Mouse (Mus musculus) E14TG2a.4 (cell line): ENCODE data around the gene Rps6ka2.

ENCODE experiments used
- H3K27me3 ChIP-seq: 2 replicates; pipeline ENCODE4 v1.6.1; 2014; ENCODE audit warnings: low read length, control low read depth; ENCODE audit not compliant: insufficient read depth
- H3K36me3 ChIP-seq: 2 replicates; pipeline ENCODE4 v1.6.1; 2014; ENCODE audit warnings: low read length, control low read depth; ENCODE audit not compliant: insufficient read depth
- H3K4me1 ChIP-seq: replicated peaks from 2 replicates; pipeline ENCODE4 v1.6.1; 2014; ENCODE audit warnings: low read depth, low read length, control low read depth
- H3K4me3 ChIP-seq: replicated peaks from 2 replicates; pipeline ENCODE4 v1.5.1; 2014; ENCODE audit warnings: mild to moderate bottlenecking, low read length
- H3K9me3 ChIP-seq: 2 replicates; pipeline ENCODE4 v1.6.1; 2014; ENCODE audit warnings: low read length, control low read depth
- CTCF ChIP-seq: conservative IDR thresholded peaks from 2 replicates; pipeline ENCODE4 v1.5.1; 2014; ENCODE audit warnings: low read length
- NANOG ChIP-seq: IDR thresholded peaks from 2 replicates; pipeline ENCODE4 v1.6.1; 2014; ENCODE audit warnings: borderline replicate concordance, low read length, mixed read lengths
- POU5F1 ChIP-seq: IDR thresholded peaks from 2 replicates; pipeline ENCODE4 v1.6.1; 2014; ENCODE audit warnings: low read length, borderline replicate concordance

Rps6ka2 gene

DNA sequence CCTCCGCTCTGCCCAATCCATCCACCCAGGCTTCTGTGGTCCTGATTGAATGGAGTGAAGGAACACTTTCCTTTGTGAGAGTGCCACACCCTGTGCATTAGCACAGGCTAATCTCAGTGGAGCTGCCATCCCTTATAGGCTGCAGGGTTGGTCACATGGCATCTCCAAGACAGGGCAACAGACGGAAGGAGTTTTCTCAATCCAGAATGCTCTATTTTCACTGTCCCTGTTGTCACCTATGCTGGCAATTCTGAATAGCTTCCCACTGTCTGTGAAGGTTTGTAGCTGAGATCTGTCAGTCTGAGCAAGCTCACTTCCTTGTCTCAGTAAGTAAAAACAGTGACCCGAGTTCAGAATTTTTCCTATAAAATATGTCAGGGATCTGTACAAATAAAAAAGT is 19.5 kb downstream of the Rps6ka2 start:
- peak overlapping the region; percentile 21; the same call in 1 of the 2 replicates for H3K4me3 ChIP-seq
- TF ChIP-seq NANOG (no peak), POU5F1 (no peak), CTCF (no peak)
- no peaks in the 10 kb centered on the region for H3K27me3 ChIP-seq
- peaks cover 46% of the 10 kb centered on the region for H3K4me1 ChIP-seq
- peaks cover 24% of the 10 kb centered on the region for H3K36me3 ChIP-seq
- H3K9me3 ChIP-seq = no peaks in the 10 kb centered on the region

DNA sequence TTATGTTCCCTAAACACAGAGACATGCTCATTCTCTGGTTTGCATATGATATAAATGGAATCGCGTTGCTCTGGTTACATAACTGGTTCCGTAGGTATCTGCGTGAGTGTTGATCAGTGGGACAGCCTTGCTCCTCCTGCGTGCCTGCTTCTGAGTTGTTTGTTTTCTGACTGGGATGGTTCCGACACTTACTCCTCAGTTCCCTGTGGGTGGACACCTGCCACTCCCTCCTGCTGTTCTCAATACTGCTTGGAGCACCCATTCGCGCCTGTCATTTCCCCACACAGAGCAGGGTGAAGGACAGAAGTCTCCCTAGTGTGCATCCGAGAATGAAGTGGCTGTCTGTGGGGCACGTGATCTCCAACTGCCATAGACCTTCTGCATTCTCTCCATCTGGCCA is 20.1 kb downstream of the Rps6ka2 start:
- H3K4me3 ChIP-seq = no peak overlapping the region
- H3K27me3 ChIP-seq = no peaks in the 10 kb centered on the region
- peaks cover 24% of the 10 kb centered on the region for H3K36me3 ChIP-seq
- TF ChIP-seq NANOG = no peak
- peaks cover 41% of the 10 kb centered on the region for H3K4me1 ChIP-seq
- H3K9me3 ChIP-seq = no peaks in the 10 kb centered on the region

- no peak overlapping the region for H3K4me3 ChIP-seq
- no peaks in the 10 kb centered on the region for H3K9me3 ChIP-seq
- no peaks in the 10 kb centered on the region for H3K36me3 ChIP-seq
- H3K27me3 ChIP-seq = no peaks in the 10 kb centered on the region
- no peak for TF ChIP-seq POU5F1
- no peak for TF ChIP-seq CTCF
- no peak for TF ChIP-seq NANOG
- H3K4me1 ChIP-seq = peaks cover 38% of the 10 kb centered on the region
Measured at GRCm38 (mm10) chr17:7194140-7194840, 24.4 kb downstream of the Rps6ka2 start.

- Histone ChIP-seq H3K4me3 (no peak overlapping the region), H3K9me3 (no peaks in the 10 kb centered on the region), H3K4me1 (peaks cover 35% of the 10 kb centered on the region), H3K27me3 (no peaks in the 10 kb centered on the region), H3K36me3 (peaks cover 4% of the 10 kb centered on the region; the same call in 1 of the 2 replicates)
- TF ChIP-seq CTCF (no peak), POU5F1 (no peak), NANOG (no peak)
Measured at GRCm38 (mm10) chr17:7197121-7197925, 27.4 kb downstream of the Rps6ka2 start.

DNA sequence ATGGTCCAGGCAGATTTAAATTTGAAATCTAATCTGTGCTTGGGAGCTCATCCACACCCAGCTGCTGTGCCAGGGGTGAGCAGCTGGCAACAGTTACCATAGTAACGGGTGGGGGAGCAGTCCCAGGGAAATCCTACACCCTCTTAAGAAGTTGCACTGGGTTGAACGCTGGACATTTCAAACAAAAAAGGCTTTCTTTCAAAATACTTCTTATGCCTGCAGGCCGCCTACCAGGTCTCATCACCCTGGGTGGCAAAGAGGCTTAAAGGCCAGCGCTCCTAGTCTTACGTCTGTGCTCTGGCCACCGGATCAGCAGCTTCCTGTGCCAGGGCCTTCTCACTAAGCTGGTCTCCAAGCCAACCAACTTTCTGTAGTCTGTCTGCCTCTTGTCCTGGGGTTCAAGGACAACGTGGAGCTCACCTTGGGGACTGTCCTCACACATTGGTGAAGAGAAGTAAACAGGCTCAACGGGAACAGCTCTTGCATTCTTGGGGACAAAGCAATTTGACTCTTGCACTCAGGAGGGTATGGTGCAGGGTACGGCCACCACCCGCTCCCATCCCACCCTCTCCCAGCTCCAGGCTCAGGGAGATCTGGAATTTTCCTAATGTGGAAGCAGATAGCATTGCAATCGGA is 35.0 kb downstream of the Rps6ka2 start:
- no peaks in the 10 kb centered on the region for H3K27me3 ChIP-seq
- TF ChIP-seq NANOG (no peak), CTCF (no peak), POU5F1 (no peak)
- peak overlapping the region; percentile 30; the same call in 1 of the 2 replicates for H3K4me3 ChIP-seq
- peaks cover 73% of the 10 kb centered on the region for H3K4me1 ChIP-seq
- peaks cover 2% of the 10 kb centered on the region; the same call in 1 of the 2 replicates for H3K36me3 ChIP-seq
- H3K9me3 ChIP-seq = no peaks in the 10 kb centered on the region

GRCm38 (mm10) chr17:7206434-7207145 is 36.7 kb downstream of the Rps6ka2 start:
- Histone ChIP-seq H3K27me3 (no peaks in the 10 kb centered on the region), H3K4me3 (peak overlapping the region; percentile 30), H3K9me3 (no peaks in the 10 kb centered on the region), H3K36me3 (no peaks in the 10 kb centered on the region), H3K4me1 (peaks cover 82% of the 10 kb centered on the region)
- TF ChIP-seq NANOG = no peak
- no peak for TF ChIP-seq CTCF
- no peak for TF ChIP-seq POU5F1

GRCm38 (mm10) chr17:7210648-7211047 is 40.7 kb downstream of the Rps6ka2 start:
- H3K36me3 ChIP-seq = no peaks in the 10 kb centered on the region
- peaks cover 78% of the 10 kb centered on the region for H3K4me1 ChIP-seq
- TF ChIP-seq NANOG = no peak
- TF ChIP-seq CTCF = no peak
- no peak for TF ChIP-seq POU5F1
- no peak overlapping the region for H3K4me3 ChIP-seq
- no peaks in the 10 kb centered on the region for H3K9me3 ChIP-seq
- H3K27me3 ChIP-seq = no peaks in the 10 kb centered on the region

DNA sequence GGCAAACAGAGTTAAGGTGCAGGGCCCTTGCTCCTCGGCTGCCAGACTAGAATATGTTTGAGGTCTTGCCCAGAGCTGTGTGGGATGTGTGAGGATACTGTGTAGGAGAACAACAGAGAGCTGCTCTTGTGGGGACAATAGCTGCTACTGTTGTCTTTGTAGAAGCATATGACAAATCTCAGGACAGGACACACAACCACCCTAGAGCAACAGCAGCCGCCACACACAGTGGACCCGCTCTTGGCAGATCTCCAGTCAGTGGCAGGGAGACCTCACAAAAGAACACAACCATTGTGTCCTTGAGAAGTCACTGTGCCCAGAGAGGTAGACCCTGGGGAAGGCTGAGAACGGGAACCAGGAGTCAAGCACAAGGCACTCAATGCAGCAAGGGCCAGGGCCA is 42.0 kb downstream of the Rps6ka2 start:
- Histone ChIP-seq H3K9me3 (no peaks in the 10 kb centered on the region), H3K36me3 (no peaks in the 10 kb centered on the region), H3K27me3 (no peaks in the 10 kb centered on the region), H3K4me3 (no peak overlapping the region), H3K4me1 (peaks cover 79% of the 10 kb centered on the region)
- no peak for TF ChIP-seq NANOG
- no peak for TF ChIP-seq CTCF
- no peak for TF ChIP-seq POU5F1
